Mouse (Mus musculus): ENCODE measurements around the gene Cbfa2t2. TPM values are rescaled to one million over a fixed set of nuclear protein-coding genes. Genes with fewer than 3 reads are reported as not detected.

Cbfa2t2 gene
- polyA plus RNA-seq, 1 experiment, result 12.6 TPM

- TF ChIP-seq CTCF (IDR thresholded peaks at IDR 0.05; ENCODE audit: control insufficient read depth, insufficient read depth, insufficient replicate concordance, low read depth, low read length), result no peak
- no peak for TF ChIP-seq POLR2A (IDR thresholded peaks at IDR 0.05; ENCODE audit: control insufficient read depth, low read depth, low read length)
- peaks cover 26% of the 10 kb centered on the region for H3K4me1 ChIP-seq (ENCODE audit: control insufficient read depth, insufficient read depth, low read length)
- no peaks in the 10 kb centered on the region for H3K27me3 ChIP-seq (ENCODE audit: control insufficient read depth, insufficient read depth, low read length)
- no peak overlapping the region for H3K27ac ChIP-seq (ENCODE audit: control insufficient read depth, insufficient read depth, low read depth, low read length)
- 0 out of 2 replicates have a peak overlapping the region, but pooled peaks have one; percentile 6 for H3K4me3 ChIP-seq (ENCODE audit: control insufficient read depth, low read depth, low read length)
- H3K36me3 ChIP-seq (ENCODE audit: control insufficient read depth, insufficient read depth, low read length), result no peaks in the 10 kb centered on the region
Measured at GRCm38 (mm10) chr2:154555235-154555634, 119.0 kb downstream of the Cbfa2t2 start.

- no peaks in the 10 kb centered on the region for H3K36me3 ChIP-seq (ENCODE audit: control insufficient read depth, insufficient read depth, low read length)
- no peak overlapping the region for H3K4me3 ChIP-seq (ENCODE audit: control insufficient read depth, low read depth, low read length)
- TF ChIP-seq CTCF (IDR thresholded peaks at IDR 0.05; ENCODE audit: control insufficient read depth, insufficient read depth, insufficient replicate concordance, low read depth, low read length) (no peak), POLR2A (IDR thresholded peaks at IDR 0.05; ENCODE audit: control insufficient read depth, low read depth, low read length) (no peak)
- H3K4me1 ChIP-seq (ENCODE audit: control insufficient read depth, insufficient read depth, low read length), result peaks cover 25% of the 10 kb centered on the region
- no peak overlapping the region for H3K27ac ChIP-seq (ENCODE audit: control insufficient read depth, insufficient read depth, low read depth, low read length)
- H3K27me3 ChIP-seq (ENCODE audit: control insufficient read depth, insufficient read depth, low read length), result no peaks in the 10 kb centered on the region
Measured at GRCm38 (mm10) chr2:154557184-154557832, 121.0 kb downstream of the Cbfa2t2 start.

GRCm38 (mm10) chr2:154558264-154559039, 122.2 kb downstream of the Cbfa2t2 start, which contains the start of gene Necab3:
TSS of gene Necab3 (minus strand) at chr2:154558890.
- no peak within 1 kb of the TSS for H3K27ac ChIP-seq (ENCODE audit: control insufficient read depth, insufficient read depth, low read depth, low read length)
- peaks cover 19% of the 10 kb centered on the region for H3K4me1 ChIP-seq (ENCODE audit: control insufficient read depth, insufficient read depth, low read length)
- H3K27me3 ChIP-seq (ENCODE audit: control insufficient read depth, insufficient read depth, low read length), result no peaks in the 10 kb centered on the region
- peak within 1 kb of the TSS; percentile 58 for H3K4me3 ChIP-seq (ENCODE audit: control insufficient read depth, low read depth, low read length)
- no peak for TF ChIP-seq CTCF (IDR thresholded peaks at IDR 0.05; ENCODE audit: control insufficient read depth, insufficient read depth, insufficient replicate concordance, low read depth, low read length)
- TF ChIP-seq POLR2A (IDR thresholded peaks at IDR 0.05; ENCODE audit: control insufficient read depth, low read depth, low read length), result no peak
- H3K36me3 ChIP-seq (ENCODE audit: control insufficient read depth, insufficient read depth, low read length), result no peaks in the 10 kb centered on the region

- Histone ChIP-seq H3K36me3 (ENCODE audit: control insufficient read depth, insufficient read depth, low read length) (no peaks in the 10 kb centered on the region), H3K27ac (ENCODE audit: control insufficient read depth, insufficient read depth, low read depth, low read length) (no peak overlapping the region), H3K27me3 (ENCODE audit: control insufficient read depth, insufficient read depth, low read length) (no peaks in the 10 kb centered on the region), H3K4me1 (ENCODE audit: control insufficient read depth, insufficient read depth, low read length) (peaks cover 10% of the 10 kb centered on the region), H3K4me3 (ENCODE audit: control insufficient read depth, low read depth, low read length) (no peak overlapping the region)
- TF ChIP-seq CTCF (IDR thresholded peaks at IDR 0.05; ENCODE audit: control insufficient read depth, insufficient read depth, insufficient replicate concordance, low read depth, low read length), result no peak
- no peak for TF ChIP-seq POLR2A (IDR thresholded peaks at IDR 0.05; ENCODE audit: control insufficient read depth, low read depth, low read length)
Measured at GRCm38 (mm10) chr2:154563612-154564170, 127.4 kb downstream of the Cbfa2t2 start.

- Histone ChIP-seq H3K27ac (ENCODE audit: control insufficient read depth, insufficient read depth, low read depth, low read length) (no peak overlapping the region), H3K4me3 (ENCODE audit: control insufficient read depth, low read depth, low read length) (no peak overlapping the region)
Measured at GRCm38 (mm10) chr2:154565562-154565961, 129.3 kb downstream of the Cbfa2t2 start.

GRCm38 (mm10) chr2:154566641-154567040, 130.4 kb downstream of the Cbfa2t2 start:
- no peak overlapping the region for H3K27ac ChIP-seq (ENCODE audit: control insufficient read depth, insufficient read depth, low read depth, low read length)
- H3K36me3 ChIP-seq (ENCODE audit: control insufficient read depth, insufficient read depth, low read length), result no peaks in the 10 kb centered on the region
- H3K4me1 ChIP-seq (ENCODE audit: control insufficient read depth, insufficient read depth, low read length), result peaks cover 16% of the 10 kb centered on the region
- H3K4me3 ChIP-seq (ENCODE audit: control insufficient read depth, low read depth, low read length), result no peak overlapping the region
- TF ChIP-seq POLR2A (IDR thresholded peaks at IDR 0.05; ENCODE audit: control insufficient read depth, low read depth, low read length) (no peak), CTCF (IDR thresholded peaks at IDR 0.05; ENCODE audit: control insufficient read depth, insufficient read depth, insufficient replicate concordance, low read depth, low read length) (no peak)
- no peaks in the 10 kb centered on the region for H3K27me3 ChIP-seq (ENCODE audit: control insufficient read depth, insufficient read depth, low read length)

More at GRCm38 (mm10) chr2:154565562-154565961, 129.3 kb downstream of the Cbfa2t2 start:
- Histone ChIP-seq H3K27me3 (ENCODE audit: control insufficient read depth, insufficient read depth, low read length) (no peaks in the 10 kb centered on the region), H3K4me1 (ENCODE audit: control insufficient read depth, insufficient read depth, low read length) (peaks cover 16% of the 10 kb centered on the region), H3K36me3 (ENCODE audit: control insufficient read depth, insufficient read depth, low read length) (no peaks in the 10 kb centered on the region)
- TF ChIP-seq CTCF (IDR thresholded peaks at IDR 0.05; ENCODE audit: control insufficient read depth, insufficient read depth, insufficient replicate concordance, low read depth, low read length) (no peak), POLR2A (IDR thresholded peaks at IDR 0.05; ENCODE audit: control insufficient read depth, low read depth, low read length) (no peak)

GRCm38 (mm10) chr2:154567766-154568165, 131.5 kb downstream of the Cbfa2t2 start:
- Histone ChIP-seq H3K4me3 (ENCODE audit: control insufficient read depth, low read depth, low read length) (no peak overlapping the region), H3K27me3 (ENCODE audit: control insufficient read depth, insufficient read depth, low read length) (no peaks in the 10 kb centered on the region), H3K27ac (ENCODE audit: control insufficient read depth, insufficient read depth, low read depth, low read length) (no peak overlapping the region), H3K4me1 (ENCODE audit: control insufficient read depth, insufficient read depth, low read length) (peaks cover 16% of the 10 kb centered on the region), H3K36me3 (ENCODE audit: control insufficient read depth, insufficient read depth, low read length) (no peaks in the 10 kb centered on the region)
- no peak for TF ChIP-seq POLR2A (IDR thresholded peaks at IDR 0.05; ENCODE audit: control insufficient read depth, low read depth, low read length)
- TF ChIP-seq CTCF (IDR thresholded peaks at IDR 0.05; ENCODE audit: control insufficient read depth, insufficient read depth, insufficient replicate concordance, low read depth, low read length), result no peak

All from testis, adult 2 months (tissue).